Mouse (Mus musculus) right cerebral cortex, adult 2 months (tissue): ENCODE measurements around the gene Nog.

Experiments
- DNase-seq, 2 experiments: peaks; one replicate each; pipeline ENCODE4 v3.0.0; 2021 to 2022; ENCODE audit warnings: low spot score in 2 of 2

Nog gene

GRCm38 (mm10) chr11:89267520-89267919 is 34.6 kb downstream of the Nog start:
- DNase-seq, result no peak

GRCm38 (mm10) chr11:89265080-89265479 is 37.1 kb downstream of the Nog start:
- no peak for DNase-seq

- no peak for DNase-seq
Observed at GRCm38 (mm10) chr11:89259338-89259915, 42.7 kb downstream of the Nog start.

GRCm38 (mm10) chr11:89257893-89258292 is 44.2 kb downstream of the Nog start:
- DNase-seq, result no peak

- DNase-seq, result no peak
Observed at GRCm38 (mm10) chr11:89253973-89254372, 48.2 kb downstream of the Nog start.
